Mouse (Mus musculus): ENCODE measurements around the gene Krt81. TPM values are rescaled to one million over a fixed set of nuclear protein-coding genes. Genes with fewer than 3 reads are reported as not detected.

Gene Krt81
- polyA plus RNA-seq, 2 experiments = not detected

DNA sequence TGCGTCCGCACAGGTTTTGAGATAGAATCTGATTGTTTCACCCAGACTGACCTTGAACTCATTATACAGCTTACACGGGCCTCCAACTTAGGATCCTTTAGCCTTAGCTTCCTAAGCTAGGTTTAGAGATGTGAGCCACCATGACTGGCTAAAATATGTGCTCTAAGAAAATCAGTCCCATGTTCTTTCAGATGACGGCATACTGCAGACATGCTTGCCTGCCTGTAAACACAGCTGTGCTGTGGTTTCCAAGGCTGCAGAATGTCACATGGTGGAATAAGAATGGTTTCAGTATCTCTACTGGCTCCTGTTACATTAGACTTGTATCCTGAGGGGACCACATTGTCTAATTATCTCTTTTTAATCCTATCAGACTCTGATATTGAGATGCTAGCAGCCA is 44.6 kb downstream of the Krt81 start:
- no peak overlapping the region for H3K4me3 ChIP-seq (ENCODE audit: insufficient read depth in 1 of 2, low read depth in 2 of 2, low read length in 2 of 2)
- H3K9me3 ChIP-seq (ENCODE audit: control insufficient read depth, low read length) = no peaks in the 10 kb centered on the region
- no peak overlapping the region for H3K9ac ChIP-seq (replicated peaks)
- WGBS (ENCODE audit: insufficient replicate concordance) = 62% methylated on average over 4 of the region's 4 CpGs
- 0 out of 4 replicates have a peak, but pooled peaks cover 0 to 2% of the 10 kb centered on the region in 2 experiments for H3K4me1 ChIP-seq (replicated peaks; ENCODE audit: control insufficient read depth in 2 of 2, insufficient read depth in 2 of 2, low read length in 1 of 2)
- no peaks in the 10 kb centered on the region for H3K27me3 ChIP-seq (ENCODE audit: control insufficient read depth, insufficient read depth, low read length)
- ATAC-seq (ENCODE audit: insufficient read depth) = no peak
- TF ChIP-seq CTCF (IDR thresholded peaks at IDR 0.05; ENCODE audit: low read depth) (no peak), EP300 (IDR thresholded peaks at IDR 0.05; ENCODE audit: low read depth) (no peak)
- no peak overlapping the region for H3K4me2 ChIP-seq (ENCODE audit: low read depth)
- DNase-seq (ENCODE audit: low read depth in 3 of 3, low spot score in 3 of 3) = no peak
- H3K36me3 ChIP-seq (replicated peaks; ENCODE audit: control insufficient read depth, insufficient read depth, low read depth) = no peaks in the 10 kb centered on the region
- no peak overlapping the region for H3K27ac ChIP-seq

- no peaks in the 10 kb centered on the region for H3K9me3 ChIP-seq (ENCODE audit: control insufficient read depth, low read length)
- no peaks in the 10 kb centered on the region for H3K36me3 ChIP-seq (replicated peaks; ENCODE audit: control insufficient read depth, insufficient read depth, low read depth)
- H3K27ac ChIP-seq = no peak overlapping the region
- DNase-seq (ENCODE audit: low read depth in 3 of 3, low spot score in 3 of 3) = no peak
- no peak overlapping the region for H3K4me3 ChIP-seq (ENCODE audit: insufficient read depth in 1 of 2, low read depth in 2 of 2, low read length in 2 of 2)
- no peak overlapping the region for H3K9ac ChIP-seq (replicated peaks)
- no peaks in the 10 kb centered on the region; the same call in 1 of the 2 replicates for H3K27me3 ChIP-seq (ENCODE audit: control insufficient read depth, insufficient read depth, low read length)
- no peak for ATAC-seq (ENCODE audit: insufficient read depth)
- TF ChIP-seq CTCF (IDR thresholded peaks at IDR 0.05; ENCODE audit: low read depth) (no peak), EP300 (IDR thresholded peaks at IDR 0.05; ENCODE audit: low read depth) (no peak)
- no peak overlapping the region for H3K4me2 ChIP-seq (ENCODE audit: low read depth)
- H3K4me1 ChIP-seq (replicated peaks; ENCODE audit: control insufficient read depth in 2 of 2, insufficient read depth in 2 of 2, low read length in 1 of 2) = 0 out of 4 replicates have a peak, but pooled peaks cover 0 to 2% of the 10 kb centered on the region in 2 experiments
- 53% methylated on average over 11 of the region's 11 CpGs for WGBS (ENCODE audit: insufficient replicate concordance)
Observed at GRCm38 (mm10) chr15:101414807-101415565, 48.6 kb downstream of the Krt81 start.

- no peak overlapping the region for H3K4me3 ChIP-seq (ENCODE audit: insufficient read depth in 1 of 2, low read depth in 2 of 2, low read length in 2 of 2)
- no peak for ATAC-seq (ENCODE audit: insufficient read depth)
- TF ChIP-seq CTCF (IDR thresholded peaks at IDR 0.05; ENCODE audit: low read depth) = no peak; the same call in 1 of the 2 replicates
- no peak for TF ChIP-seq EP300 (IDR thresholded peaks at IDR 0.05; ENCODE audit: low read depth)
- H3K4me2 ChIP-seq (ENCODE audit: low read depth) = no peak overlapping the region
- DNase-seq (ENCODE audit: low read depth in 3 of 3, low spot score in 3 of 3) = no peak
- no peaks in the 10 kb centered on the region; the same call in 1 of the 2 replicates for H3K27me3 ChIP-seq (ENCODE audit: control insufficient read depth, insufficient read depth, low read length)
- no peaks in the 10 kb centered on the region for H3K9me3 ChIP-seq (ENCODE audit: control insufficient read depth, low read length)
- H3K27ac ChIP-seq = no peak overlapping the region
- H3K9ac ChIP-seq (replicated peaks) = no peak overlapping the region
- H3K36me3 ChIP-seq (replicated peaks; ENCODE audit: control insufficient read depth, insufficient read depth, low read depth) = no peaks in the 10 kb centered on the region
- H3K4me1 ChIP-seq (replicated peaks; ENCODE audit: control insufficient read depth in 2 of 2, insufficient read depth in 2 of 2, low read length in 1 of 2) = 0 out of 4 replicates have a peak, but pooled peaks cover 0 to 2% of the 10 kb centered on the region in 2 experiments
- 26% methylated on average over 7 of the region's 7 CpGs for WGBS (ENCODE audit: insufficient replicate concordance)
Observed at GRCm38 (mm10) chr15:101413916-101414635, 49.5 kb downstream of the Krt81 start.

- no peak overlapping the region for H3K4me2 ChIP-seq (ENCODE audit: low read depth)
- 34% methylated on average over 31 of the region's 31 CpGs for WGBS (ENCODE audit: insufficient replicate concordance)
Observed at GRCm38 (mm10) chr15:101412188-101412587, 51.4 kb downstream of the Krt81 start.

DNA sequence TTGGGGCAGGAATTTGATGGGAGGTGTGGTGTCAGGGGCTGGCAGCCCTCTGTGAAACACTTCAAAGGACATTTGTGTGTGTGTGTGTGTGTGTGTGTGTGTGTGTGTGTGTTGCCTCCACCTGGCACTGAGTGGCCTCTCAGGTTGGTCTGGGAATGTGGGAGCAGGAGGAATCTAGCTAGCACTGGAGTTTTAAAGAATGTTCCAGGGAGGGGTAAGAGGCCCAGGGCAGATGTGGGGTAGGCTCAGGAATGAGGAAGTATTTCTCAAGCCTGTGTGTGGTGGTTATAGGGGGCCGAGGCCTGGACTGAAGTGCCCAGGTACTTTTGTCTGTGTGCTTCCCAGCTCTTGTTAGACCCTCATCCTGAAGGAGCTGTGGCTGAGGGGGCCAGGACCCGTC is 52.8 kb downstream of the Krt81 start, which contains the start of gene Krt7:
Krt7 (plus strand) TSS at position 269 of the 400 bp plus-strand sequence.
- H3K9ac ChIP-seq (replicated peaks) = no peak within 1 kb of the TSS
- no peak within 1 kb of the TSS for H3K4me2 ChIP-seq (ENCODE audit: low read depth)
- H3K4me3 ChIP-seq (ENCODE audit: insufficient read depth in 1 of 2, low read depth in 2 of 2, low read length in 2 of 2) = no peak within 1 kb of the TSS
- DNase-seq (ENCODE audit: low read depth in 3 of 3, low spot score in 3 of 3) (no peak), ATAC-seq (ENCODE audit: insufficient read depth) (no peak)
- H3K9me3 ChIP-seq (ENCODE audit: control insufficient read depth, low read length) = no peaks in the 10 kb centered on the region
- no peaks in the 10 kb centered on the region for H3K36me3 ChIP-seq (replicated peaks; ENCODE audit: control insufficient read depth, insufficient read depth, low read depth)
- H3K4me1 ChIP-seq (replicated peaks; ENCODE audit: control insufficient read depth in 2 of 2, insufficient read depth in 2 of 2, low read length in 1 of 2) = 0 out of 4 replicates have a peak, but pooled peaks cover 0 to 2% of the 10 kb centered on the region in 2 experiments
- no peak for TF ChIP-seq CTCF (IDR thresholded peaks at IDR 0.05; ENCODE audit: low read depth)
- TF ChIP-seq EP300 (IDR thresholded peaks at IDR 0.05; ENCODE audit: low read depth) = no peak
- H3K27me3 ChIP-seq (ENCODE audit: control insufficient read depth, insufficient read depth, low read length) = no peaks in the 10 kb centered on the region; the same call in 1 of the 2 replicates
- WGBS (ENCODE audit: insufficient replicate concordance) = 5% methylated on average over 2 of the region's 2 CpGs
- H3K27ac ChIP-seq = no peak within 1 kb of the TSS

More at GRCm38 (mm10) chr15:101412188-101412587, 51.4 kb downstream of the Krt81 start:
- no peak overlapping the region for H3K9ac ChIP-seq (replicated peaks)
- H3K9me3 ChIP-seq (ENCODE audit: control insufficient read depth, low read length) = no peaks in the 10 kb centered on the region
- ATAC-seq (ENCODE audit: insufficient read depth) = no peak
- 0 out of 4 replicates have a peak, but pooled peaks cover 0 to 2% of the 10 kb centered on the region in 2 experiments for H3K4me1 ChIP-seq (replicated peaks; ENCODE audit: control insufficient read depth in 2 of 2, insufficient read depth in 2 of 2, low read length in 1 of 2)
- TF ChIP-seq EP300 (IDR thresholded peaks at IDR 0.05; ENCODE audit: low read depth) = no peak
- TF ChIP-seq CTCF (IDR thresholded peaks at IDR 0.05; ENCODE audit: low read depth) = no peak
- H3K27ac ChIP-seq = no peak overlapping the region
- H3K27me3 ChIP-seq (ENCODE audit: control insufficient read depth, insufficient read depth, low read length) = no peaks in the 10 kb centered on the region; the same call in 1 of the 2 replicates
- no peaks in the 10 kb centered on the region for H3K36me3 ChIP-seq (replicated peaks; ENCODE audit: control insufficient read depth, insufficient read depth, low read depth)
- no peak for DNase-seq (ENCODE audit: low read depth in 3 of 3, low spot score in 3 of 3)
- H3K4me3 ChIP-seq (ENCODE audit: insufficient read depth in 1 of 2, low read depth in 2 of 2, low read length in 2 of 2) = no peak overlapping the region

Other genes with a start within 250 kb of the Krt81 start
- 0.50 and 0.73 TPM in 2 replicates for gene Grasp, start 239.6 kb downstream of the Krt81 start, polyA plus RNA-seq (2012; rRNA removed)
- gene Grasp, start 239.6 kb downstream of the Krt81 start, polyA plus RNA-seq (2014; fragmentation: Nextera tagmentation; extraction: Ambion mirVana) = 0.13 and 0.27 TPM in 2 replicates
- 0.42 and 0.48 TPM in 2 replicates for gene Nr4a1, start 209.5 kb downstream of the Krt81 start, polyA plus RNA-seq (2012; rRNA removed)
- gene Nr4a1, start 209.5 kb downstream of the Krt81 start, polyA plus RNA-seq (2014; fragmentation: Nextera tagmentation; extraction: Ambion mirVana) = 0.19 and 0.23 TPM in 2 replicates
- gene Atg101, start 179.5 kb downstream of the Krt81 start, polyA plus RNA-seq (2012; rRNA removed) = 13.1 and 17.2 TPM in 2 replicates
- 21.3 and 23.7 TPM in 2 replicates for gene Atg101, start 179.5 kb downstream of the Krt81 start, polyA plus RNA-seq (2014; fragmentation: Nextera tagmentation; extraction: Ambion mirVana)
- 0.10 and 0.11 TPM in 2 replicates for gene 6030408B16Rik, start 170.5 kb downstream of the Krt81 start, polyA plus RNA-seq (2012; rRNA removed)
- 0.18 and 0.35 TPM in 2 replicates for gene 6030408B16Rik, start 170.5 kb downstream of the Krt81 start, polyA plus RNA-seq (2014; fragmentation: Nextera tagmentation; extraction: Ambion mirVana)
- gene Krt80, start 93.6 kb downstream of the Krt81 start, polyA plus RNA-seq (2012; rRNA removed) = 0.15 and 0.19 TPM in 2 replicates
- 0.27 TPM in 2 replicates for gene Krt80, start 93.6 kb downstream of the Krt81 start, polyA plus RNA-seq (2014; fragmentation: Nextera tagmentation; extraction: Ambion mirVana)
- 0.82 and 0.85 TPM in 2 replicates for gene Krt7, start 52.7 kb downstream of the Krt81 start, polyA plus RNA-seq (2012; rRNA removed)
- 1.5 TPM in 2 replicates for gene Krt7, start 52.7 kb downstream of the Krt81 start, polyA plus RNA-seq (2014; fragmentation: Nextera tagmentation; extraction: Ambion mirVana)
- gene Krt87, start 24.9 kb downstream of the Krt81 start, polyA plus RNA-seq (2012; rRNA removed) = not detected in 2 replicates
- gene Krt87, start 24.9 kb downstream of the Krt81 start, polyA plus RNA-seq (2014; fragmentation: Nextera tagmentation; extraction: Ambion mirVana) = not detected in 2 replicates
- not detected in 2 replicates for gene Krt88, start 16.0 kb downstream of the Krt81 start, polyA plus RNA-seq (2012; rRNA removed)
- gene Krt88, start 16.0 kb downstream of the Krt81 start, polyA plus RNA-seq (2014; fragmentation: Nextera tagmentation; extraction: Ambion mirVana) = not detected in 2 replicates
- gene Krt86, start 9.7 kb upstream of the Krt81 start, polyA plus RNA-seq (2012; rRNA removed) = not detected in 2 replicates
- gene Krt86, start 9.7 kb upstream of the Krt81 start, polyA plus RNA-seq (2014; fragmentation: Nextera tagmentation; extraction: Ambion mirVana) = not detected in 2 replicates
- 0.03 TPM in 1 of 2 replicates, not detected in the other for gene Krt83, start 27.8 kb upstream of the Krt81 start, polyA plus RNA-seq (2012; rRNA removed)
- gene Krt83, start 27.8 kb upstream of the Krt81 start, polyA plus RNA-seq (2014; fragmentation: Nextera tagmentation; extraction: Ambion mirVana) = 0.30 TPM in 1 of 2 replicates, not detected in the other
- not detected in 2 replicates for gene Gm49425, start 53.5 kb upstream of the Krt81 start, polyA plus RNA-seq (2012; rRNA removed)
- not detected in 2 replicates for gene Gm49425, start 53.5 kb upstream of the Krt81 start, polyA plus RNA-seq (2014; fragmentation: Nextera tagmentation; extraction: Ambion mirVana)
- gene Krt84, start 69.1 kb upstream of the Krt81 start, polyA plus RNA-seq (2012; rRNA removed) = not detected in 2 replicates
- not detected in 2 replicates for gene Krt84, start 69.1 kb upstream of the Krt81 start, polyA plus RNA-seq (2014; fragmentation: Nextera tagmentation; extraction: Ambion mirVana)
- not detected in 2 replicates for gene Krt82, start 86.9 kb upstream of the Krt81 start, polyA plus RNA-seq (2012; rRNA removed)
- gene Krt82, start 86.9 kb upstream of the Krt81 start, polyA plus RNA-seq (2014; fragmentation: Nextera tagmentation; extraction: Ambion mirVana) = not detected in 2 replicates
- gene Krt90, start 99.2 kb upstream of the Krt81 start, polyA plus RNA-seq (2012; rRNA removed) = not detected in 2 replicates
- not detected in 2 replicates for gene Krt90, start 99.2 kb upstream of the Krt81 start, polyA plus RNA-seq (2014; fragmentation: Nextera tagmentation; extraction: Ambion mirVana)
- not detected in 2 replicates for gene Krt75, start 110.2 kb upstream of the Krt81 start, polyA plus RNA-seq (2012; rRNA removed)
- not detected in 2 replicates for gene Krt75, start 110.2 kb upstream of the Krt81 start, polyA plus RNA-seq (2014; fragmentation: Nextera tagmentation; extraction: Ambion mirVana)
- not detected in 2 replicates for gene Gm5414, start 164.4 kb upstream of the Krt81 start, polyA plus RNA-seq (2012; rRNA removed)
- not detected in 2 replicates for gene Gm5414, start 164.4 kb upstream of the Krt81 start, polyA plus RNA-seq (2014; fragmentation: Nextera tagmentation; extraction: Ambion mirVana)
- not detected in 2 replicates for gene Gm5478, start 183.6 kb upstream of the Krt81 start, polyA plus RNA-seq (2012; rRNA removed)
- not detected in 2 replicates for gene Gm5478, start 183.6 kb upstream of the Krt81 start, polyA plus RNA-seq (2014; fragmentation: Nextera tagmentation; extraction: Ambion mirVana)
- not detected in 2 replicates for gene Krt6b, start 216.5 kb upstream of the Krt81 start, polyA plus RNA-seq (2012; rRNA removed)
- not detected in 2 replicates for gene Krt6b, start 216.5 kb upstream of the Krt81 start, polyA plus RNA-seq (2014; fragmentation: Nextera tagmentation; extraction: Ambion mirVana)
- gene Krt6a, start 230.6 kb upstream of the Krt81 start, polyA plus RNA-seq (2012; rRNA removed) = 0.01 TPM in 1 of 2 replicates, not detected in the other
- gene Krt6a, start 230.6 kb upstream of the Krt81 start, polyA plus RNA-seq (2014; fragmentation: Nextera tagmentation; extraction: Ambion mirVana) = not detected in 2 replicates
- 0.36 and 0.45 TPM in 2 replicates for gene Krt5, start 249.1 kb upstream of the Krt81 start, polyA plus RNA-seq (2012; rRNA removed)
- gene Krt5, start 249.1 kb upstream of the Krt81 start, polyA plus RNA-seq (2014; fragmentation: Nextera tagmentation; extraction: Ambion mirVana) = not detected in 2 replicates